Mouse (Mus musculus): ENCODE results near the gene Krtap9-5. TPM values are rescaled to one million over a fixed set of nuclear protein-coding genes. Genes with fewer than 3 reads are reported as not detected.

The Krtap9-5 gene
- not detected in 2 replicates for polyA plus RNA-seq (2014; fragmentation: Nextera tagmentation; extraction: Ambion mirVana)

DNA sequence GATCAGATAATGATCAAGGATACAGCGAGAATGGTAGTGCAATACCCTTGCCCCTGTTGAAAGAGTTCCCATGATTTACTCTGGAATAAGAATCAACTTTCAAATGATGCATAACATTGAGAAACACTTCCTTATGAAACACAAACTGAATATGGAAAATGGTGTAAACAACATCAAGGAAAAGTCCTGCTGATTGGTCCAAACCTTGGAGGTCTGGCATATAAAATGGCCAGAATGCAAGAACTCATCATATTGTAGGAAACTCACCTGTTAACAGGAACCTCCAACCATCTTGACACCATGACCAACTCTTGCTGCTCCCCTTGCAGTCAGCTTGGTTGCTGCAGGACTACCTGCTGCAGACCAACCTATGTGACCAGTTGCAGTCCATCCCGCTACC, at the start of gene Krtap9-5:
Gene Krtap9-5 (plus strand): TSS at position 301 of the 400 bp plus-strand sequence.
- Histone ChIP-seq H3K27ac (ENCODE audit: low read depth, low read length) (no peak within 1 kb of the TSS), H3K4me3 (ENCODE audit: low read depth, low read length) (no peak within 1 kb of the TSS), H3K36me3 (ENCODE audit: control insufficient read depth, insufficient read depth, low read length) (no peaks in the 10 kb centered on the region), H3K9ac (ENCODE audit: low read length) (no peak within 1 kb of the TSS), H3K4me1 (ENCODE audit: control insufficient read depth, insufficient read depth, low read length) (no peaks in the 10 kb centered on the region), H3K9me3 (replicated peaks; ENCODE audit: control insufficient read depth, low read length) (no peaks in the 10 kb centered on the region), H3K27me3 (replicated peaks; ENCODE audit: control insufficient read depth, insufficient read depth, low read length) (no peaks in the 10 kb centered on the region), H3K4me2 (ENCODE audit: low read length) (no peak within 1 kb of the TSS)
- DNase-seq (ENCODE audit: low spot score): no peak
- WGBS: 89% methylated on average over 2 of the region's 2 CpGs
- ATAC-seq: no peak

GRCm38 (mm10) chr11:99907620-99908019, 40.7 kb upstream of the Krtap9-5 start, which contains the start of gene Krtap31-1:
Gene Krtap31-1 (plus strand): TSS chr11:99907920.
- Histone ChIP-seq H3K4me1 (ENCODE audit: control insufficient read depth, insufficient read depth, low read length) (no peaks in the 10 kb centered on the region), H3K4me3 (ENCODE audit: low read depth, low read length) (no peak within 1 kb of the TSS), H3K9ac (ENCODE audit: low read length) (no peak within 1 kb of the TSS), H3K36me3 (ENCODE audit: control insufficient read depth, insufficient read depth, low read length) (no peaks in the 10 kb centered on the region), H3K4me2 (ENCODE audit: low read length) (no peak within 1 kb of the TSS), H3K27ac (ENCODE audit: low read depth, low read length) (no peak within 1 kb of the TSS), H3K9me3 (replicated peaks; ENCODE audit: control insufficient read depth, low read length) (no peaks in the 10 kb centered on the region), H3K27me3 (replicated peaks; ENCODE audit: control insufficient read depth, insufficient read depth, low read length) (no peaks in the 10 kb centered on the region)
- 85% methylated on average over 2 of the region's 2 CpGs for WGBS
- DNase-seq (ENCODE audit: low spot score) (no peak), ATAC-seq (no peak)

DNA sequence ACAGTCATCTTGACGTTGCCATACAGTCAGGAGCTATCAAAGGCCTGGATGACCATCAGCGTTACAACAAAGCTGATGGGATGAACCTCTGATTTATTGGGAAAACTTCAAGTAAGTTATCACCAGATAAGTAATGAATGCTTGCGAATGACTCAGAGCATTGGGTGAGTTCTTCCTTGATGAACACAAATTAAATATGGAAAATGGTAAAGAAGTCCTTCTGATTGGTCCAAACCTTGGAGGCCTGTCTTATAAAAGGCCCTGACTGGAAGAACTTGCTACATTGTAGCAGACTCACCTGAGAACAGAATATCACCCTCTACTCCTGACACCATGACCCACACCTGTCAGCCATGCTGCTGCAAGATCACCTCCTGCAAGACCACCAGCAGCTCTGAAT, 33.8 kb upstream of the Krtap9-5 start, which contains the start of gene Gm11565:
Gene Gm11565 (plus strand): TSS at position 301 of the 400 bp plus-strand sequence.
- H3K9me3 ChIP-seq (replicated peaks; ENCODE audit: control insufficient read depth, low read length): no peaks in the 10 kb centered on the region
- H3K4me1 ChIP-seq (ENCODE audit: control insufficient read depth, insufficient read depth, low read length): no peaks in the 10 kb centered on the region
- no peaks in the 10 kb centered on the region for H3K27me3 ChIP-seq (replicated peaks; ENCODE audit: control insufficient read depth, insufficient read depth, low read length)
- no peak within 1 kb of the TSS for H3K9ac ChIP-seq (ENCODE audit: low read length)
- no peak within 1 kb of the TSS for H3K4me2 ChIP-seq (ENCODE audit: low read length)
- H3K4me3 ChIP-seq (ENCODE audit: low read depth, low read length): no peak within 1 kb of the TSS
- no peaks in the 10 kb centered on the region for H3K36me3 ChIP-seq (ENCODE audit: control insufficient read depth, insufficient read depth, low read length)
- no peak for ATAC-seq
- H3K27ac ChIP-seq (ENCODE audit: low read depth, low read length): no peak within 1 kb of the TSS
- DNase-seq (ENCODE audit: low spot score): no peak
- WGBS: 92% methylated on average over 3 of the region's 3 CpGs

- Histone ChIP-seq H3K36me3 (ENCODE audit: control insufficient read depth, insufficient read depth, low read length) (no peaks in the 10 kb centered on the region), H3K4me2 (ENCODE audit: low read length) (no peak within 1 kb of the TSS), H3K4me3 (ENCODE audit: low read depth, low read length) (no peak within 1 kb of the TSS), H3K9ac (ENCODE audit: low read length) (no peak within 1 kb of the TSS), H3K27me3 (replicated peaks; ENCODE audit: control insufficient read depth, insufficient read depth, low read length) (no peaks in the 10 kb centered on the region), H3K9me3 (replicated peaks; ENCODE audit: control insufficient read depth, low read length) (no peaks in the 10 kb centered on the region), H3K4me1 (ENCODE audit: control insufficient read depth, insufficient read depth, low read length) (no peaks in the 10 kb centered on the region), H3K27ac (ENCODE audit: low read depth, low read length) (no peak within 1 kb of the TSS)
- ATAC-seq (no peak), DNase-seq (ENCODE audit: low spot score) (no peak)
- WGBS: 85% methylated on average over 1 of the region's 1 CpGs
These were observed 12.3 kb upstream of the Krtap9-5 start, which contains the start of gene Krtap31-2 for GRCm38 (mm10) chr11:99935991-99936390. Gene Krtap31-2 (plus strand): TSS chr11:99936291.

- Histone ChIP-seq H3K36me3 (ENCODE audit: control insufficient read depth, insufficient read depth, low read length) (no peaks in the 10 kb centered on the region), H3K9me3 (replicated peaks; ENCODE audit: control insufficient read depth, low read length) (no peaks in the 10 kb centered on the region), H3K9ac (ENCODE audit: low read length) (no peak overlapping the region), H3K27me3 (replicated peaks; ENCODE audit: control insufficient read depth, insufficient read depth, low read length) (no peaks in the 10 kb centered on the region), H3K4me3 (ENCODE audit: low read depth, low read length) (no peak overlapping the region), H3K4me2 (ENCODE audit: low read length) (no peak overlapping the region), H3K27ac (ENCODE audit: low read depth, low read length) (no peak overlapping the region), H3K4me1 (ENCODE audit: control insufficient read depth, insufficient read depth, low read length) (no peaks in the 10 kb centered on the region)
- DNase-seq (ENCODE audit: low spot score) (no peak), ATAC-seq (no peak)
- 89% methylated on average over 9 of the region's 9 CpGs for WGBS
These were observed 10.5 kb upstream of the Krtap9-5 start for GRCm38 (mm10) chr11:99937751-99938264.

DNA sequence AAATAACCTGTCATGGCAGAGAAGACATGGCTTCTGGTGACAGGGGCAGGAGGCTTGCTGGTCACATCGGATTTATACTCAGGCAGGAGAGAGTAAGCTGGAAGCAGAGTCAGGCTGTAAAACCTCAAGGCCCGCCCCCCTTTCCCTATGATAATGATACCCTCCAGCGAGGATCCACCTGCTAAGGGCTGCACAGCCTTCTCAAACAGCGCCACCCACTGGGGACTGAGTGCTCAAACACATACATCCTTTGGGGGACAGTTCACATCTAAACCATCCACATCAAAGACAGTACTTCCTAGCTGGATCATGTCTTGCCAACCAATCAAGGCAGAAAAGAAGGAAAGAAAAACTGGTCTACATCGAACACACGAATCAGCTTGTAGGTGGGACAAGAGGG, 15.9 kb downstream of the Krtap9-5 start:
- Histone ChIP-seq H3K27ac (ENCODE audit: low read depth, low read length) (no peak overlapping the region), H3K9me3 (replicated peaks; ENCODE audit: control insufficient read depth, low read length) (no peaks in the 10 kb centered on the region), H3K4me2 (ENCODE audit: low read length) (no peak overlapping the region), H3K9ac (ENCODE audit: low read length) (no peak overlapping the region), H3K4me3 (ENCODE audit: low read depth, low read length) (no peak overlapping the region), H3K36me3 (ENCODE audit: control insufficient read depth, insufficient read depth, low read length) (no peaks in the 10 kb centered on the region), H3K4me1 (ENCODE audit: control insufficient read depth, insufficient read depth, low read length) (no peaks in the 10 kb centered on the region), H3K27me3 (replicated peaks; ENCODE audit: control insufficient read depth, insufficient read depth, low read length) (no peaks in the 10 kb centered on the region)
- 47% methylated on average over 6 of the region's 6 CpGs for WGBS
- no peak for ATAC-seq
- DNase-seq (ENCODE audit: low spot score): no peak

GRCm38 (mm10) chr11:99965961-99966360, 17.7 kb downstream of the Krtap9-5 start:
- Histone ChIP-seq H3K4me3 (ENCODE audit: low read depth, low read length) (no peak overlapping the region), H3K27me3 (replicated peaks; ENCODE audit: control insufficient read depth, insufficient read depth, low read length) (no peaks in the 10 kb centered on the region), H3K36me3 (ENCODE audit: control insufficient read depth, insufficient read depth, low read length) (no peaks in the 10 kb centered on the region), H3K27ac (ENCODE audit: low read depth, low read length) (no peak overlapping the region), H3K4me1 (ENCODE audit: control insufficient read depth, insufficient read depth, low read length) (no peaks in the 10 kb centered on the region), H3K4me2 (ENCODE audit: low read length) (no peak overlapping the region), H3K9ac (ENCODE audit: low read length) (no peak overlapping the region), H3K9me3 (replicated peaks; ENCODE audit: control insufficient read depth, low read length) (no peaks in the 10 kb centered on the region)
- DNase-seq (ENCODE audit: low spot score) (no peak), ATAC-seq (no peak)
- 78% methylated on average over 2 of the region's 2 CpGs for WGBS

DNA sequence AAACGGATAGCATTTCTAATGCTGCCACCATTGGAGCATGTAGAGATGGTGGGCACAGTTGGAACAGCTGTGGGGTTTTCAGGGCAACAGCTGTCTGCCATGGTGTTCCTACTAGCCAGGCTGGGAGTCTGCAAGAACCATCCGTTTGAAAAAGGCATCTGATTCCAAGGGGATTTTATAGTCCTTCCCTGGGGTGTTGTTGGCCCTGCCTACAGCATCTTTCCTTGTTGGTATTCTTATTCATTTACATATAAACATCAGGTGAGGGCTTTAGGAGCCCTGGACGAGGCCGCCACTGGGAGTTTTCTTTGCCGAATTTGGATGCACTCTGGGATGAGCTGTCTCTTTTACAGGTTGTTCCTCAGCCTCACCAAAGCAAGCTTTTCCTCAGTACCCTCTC, 30.7 kb downstream of the Krtap9-5 start, which contains the start of gene Krtap29-1:
Gene Krtap29-1 (minus strand): TSS at position 101 of the 400 bp plus-strand sequence.
- no peak within 1 kb of the TSS for H3K27ac ChIP-seq (ENCODE audit: low read depth, low read length)
- no peaks in the 10 kb centered on the region for H3K36me3 ChIP-seq (ENCODE audit: control insufficient read depth, insufficient read depth, low read length)
- H3K9me3 ChIP-seq (replicated peaks; ENCODE audit: control insufficient read depth, low read length): no peaks in the 10 kb centered on the region
- WGBS: 77% methylated on average over 5 of the region's 5 CpGs
- no peak within 1 kb of the TSS for H3K4me3 ChIP-seq (ENCODE audit: low read depth, low read length)
- no peaks in the 10 kb centered on the region for H3K27me3 ChIP-seq (replicated peaks; ENCODE audit: control insufficient read depth, insufficient read depth, low read length)
- H3K4me2 ChIP-seq (ENCODE audit: low read length): no peak within 1 kb of the TSS
- ATAC-seq (no peak), DNase-seq (ENCODE audit: low spot score) (no peak)
- H3K9ac ChIP-seq (ENCODE audit: low read length): no peak within 1 kb of the TSS
- H3K4me1 ChIP-seq (ENCODE audit: control insufficient read depth, insufficient read depth, low read length): no peaks in the 10 kb centered on the region

GRCm38 (mm10) chr11:99982731-99983130, 34.5 kb downstream of the Krtap9-5 start:
- ATAC-seq (no peak), DNase-seq (ENCODE audit: low spot score) (no peak)
- Histone ChIP-seq H3K27me3 (replicated peaks; ENCODE audit: control insufficient read depth, insufficient read depth, low read length) (no peaks in the 10 kb centered on the region), H3K36me3 (ENCODE audit: control insufficient read depth, insufficient read depth, low read length) (no peaks in the 10 kb centered on the region), H3K4me3 (ENCODE audit: low read depth, low read length) (no peak overlapping the region), H3K4me2 (ENCODE audit: low read length) (no peak overlapping the region), H3K9me3 (replicated peaks; ENCODE audit: control insufficient read depth, low read length) (no peaks in the 10 kb centered on the region), H3K4me1 (ENCODE audit: control insufficient read depth, insufficient read depth, low read length) (no peaks in the 10 kb centered on the region), H3K27ac (ENCODE audit: low read depth, low read length) (no peak overlapping the region), H3K9ac (ENCODE audit: low read length) (no peak overlapping the region)
- 88% methylated on average over 9 of the region's 9 CpGs for WGBS
